Mouse (Mus musculus): ENCODE results near the gene Mtor. TPM values are rescaled to one million over a fixed set of nuclear protein-coding genes. Genes with fewer than 3 reads are reported as not detected.

Gene Mtor
- polyA plus RNA-seq (2015; fragmentation: Nextera tagmentation; extraction: Ambion mirVana), result 10.9 and 15.2 TPM in 2 replicates

DNA sequence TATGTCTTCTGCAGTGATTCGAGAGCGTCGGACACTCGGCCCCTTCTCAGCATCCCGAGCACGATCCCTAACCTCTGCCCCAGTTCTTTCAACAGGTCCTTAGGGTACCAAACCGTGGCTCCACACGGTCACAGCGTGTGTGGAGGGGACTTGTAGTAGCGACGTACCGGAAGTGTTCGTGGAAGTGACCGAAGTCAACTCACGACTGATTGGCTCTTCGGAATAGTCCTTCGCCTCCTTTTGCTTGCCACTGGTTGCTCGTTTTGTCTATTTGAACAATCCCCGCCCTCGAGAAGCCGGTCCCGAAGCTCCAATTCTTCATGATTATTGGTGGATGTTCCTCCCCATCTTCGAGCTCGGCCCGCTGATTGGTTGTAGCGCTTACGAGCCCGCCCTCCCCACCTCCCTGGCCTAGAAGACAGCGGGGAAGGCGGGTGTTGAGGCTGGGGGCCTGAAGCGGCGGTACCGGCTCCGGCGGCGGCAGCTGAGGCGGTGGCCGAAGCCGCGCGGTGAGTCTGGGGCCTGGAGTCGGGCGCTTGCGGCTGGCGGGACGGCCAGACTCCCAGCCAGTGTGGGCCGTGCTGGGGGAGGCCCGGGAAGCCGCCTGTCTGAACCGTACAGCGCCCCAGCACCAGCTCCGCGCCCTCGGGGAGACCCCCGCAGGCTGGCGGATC lies at the start of gene Mtor:
Gene Mtor (plus strand): TSS at position 433 of the 674 bp plus-strand sequence.
- WGBS, result under 1% methylated on average over 56 of the region's 56 CpGs
- Histone ChIP-seq H3K27ac (ENCODE audit: low read length) (peak within 1 kb of the TSS; percentile 71), H3K36me3 (ENCODE audit: control insufficient read depth, insufficient read depth, low read length) (peaks cover 9% of the 10 kb centered on the region), H3K9me3 (replicated peaks; ENCODE audit: control insufficient read depth, low read length) (no peaks in the 10 kb centered on the region), H3K4me1 (ENCODE audit: control insufficient read depth, insufficient read depth, low read length) (peaks cover 16% of the 10 kb centered on the region), H3K4me3 (replicated peaks; ENCODE audit: low read length) (peak within 1 kb of the TSS; percentile 99), H3K27me3 (ENCODE audit: control insufficient read depth, insufficient read depth, low read length) (no peaks in the 10 kb centered on the region), H3K9ac (ENCODE audit: low read length) (peak within 1 kb of the TSS; percentile 92), H3K4me2 (ENCODE audit: low read depth, low read length) (peak within 1 kb of the TSS; percentile 81)
- peak; percentile 97 for ATAC-seq (ENCODE audit: insufficient read depth, low FRiP score)

DNA sequence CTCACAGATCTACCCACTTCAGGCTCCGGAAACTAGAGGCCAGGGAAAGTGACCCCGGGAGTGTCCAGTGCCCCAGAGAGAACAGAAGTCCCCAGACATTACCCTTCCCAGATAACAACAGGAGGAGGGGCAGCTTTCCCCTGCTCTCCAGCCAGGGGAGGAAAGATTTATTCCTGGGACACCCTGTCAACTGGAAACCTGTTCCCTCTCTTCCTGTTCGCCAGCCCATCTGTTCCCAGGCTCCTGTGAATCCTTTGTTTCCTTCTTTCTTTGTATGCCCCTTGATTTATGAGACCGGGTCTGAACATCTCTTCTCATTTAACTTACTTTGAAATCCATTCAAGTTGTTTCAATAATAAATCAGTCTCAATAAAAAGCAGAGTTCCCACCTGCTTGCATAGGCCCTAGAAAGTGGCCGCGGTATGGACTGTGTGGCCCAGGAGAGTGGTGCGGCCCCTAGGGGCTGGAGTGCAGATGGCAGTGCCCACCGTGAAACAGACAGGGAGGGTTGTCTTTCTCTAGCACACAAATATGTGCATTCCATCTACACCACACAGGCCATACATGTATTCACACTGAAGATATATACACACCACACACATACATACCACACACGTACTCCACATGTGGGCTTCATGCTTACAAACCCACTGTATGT lies 48.8 kb upstream of the Mtor start:
- ATAC-seq (ENCODE audit: insufficient read depth, low FRiP score), result no peak
- Histone ChIP-seq H3K36me3 (ENCODE audit: control insufficient read depth, insufficient read depth, low read length) (no peaks in the 10 kb centered on the region), H3K4me1 (ENCODE audit: control insufficient read depth, insufficient read depth, low read length) (peaks cover 3% of the 10 kb centered on the region; the same call in 1 of the 2 replicates), H3K9me3 (replicated peaks; ENCODE audit: control insufficient read depth, low read length) (no peaks in the 10 kb centered on the region), H3K4me3 (replicated peaks; ENCODE audit: low read length) (no peak overlapping the region), H3K27me3 (ENCODE audit: control insufficient read depth, insufficient read depth, low read length) (peaks cover 20% of the 10 kb centered on the region), H3K9ac (ENCODE audit: low read length) (no peak overlapping the region), H3K27ac (ENCODE audit: low read length) (no peak overlapping the region), H3K4me2 (ENCODE audit: low read depth, low read length) (no peak overlapping the region)
- 66% methylated on average over 9 of the region's 9 CpGs for WGBS

DNA sequence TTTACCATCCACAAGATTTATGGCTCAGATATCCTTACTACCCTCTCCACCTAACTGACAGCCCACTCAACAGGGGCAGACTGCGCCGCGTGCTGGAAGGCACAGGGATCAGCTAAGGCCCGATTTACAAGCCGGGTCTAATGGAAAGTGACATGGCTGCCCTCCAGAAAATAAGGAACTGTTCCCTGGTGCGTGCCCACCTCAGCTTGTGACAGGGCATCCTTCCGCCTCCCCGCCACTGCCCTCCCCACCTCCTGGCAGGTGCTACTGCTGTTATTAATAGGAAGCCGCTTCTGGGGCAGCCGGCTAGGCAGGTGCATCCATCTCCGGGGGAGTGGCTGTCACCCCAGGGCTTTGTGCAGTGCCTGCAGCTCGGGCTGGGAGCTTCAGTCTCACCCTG lies 45.0 kb upstream of the Mtor start:
- no peak for ATAC-seq (ENCODE audit: insufficient read depth, low FRiP score)
- no peaks in the 10 kb centered on the region for H3K9me3 ChIP-seq (replicated peaks; ENCODE audit: control insufficient read depth, low read length)
- peaks cover 7% of the 10 kb centered on the region; the same call in 1 of the 2 replicates for H3K4me1 ChIP-seq (ENCODE audit: control insufficient read depth, insufficient read depth, low read length)
- peaks cover 40% of the 10 kb centered on the region for H3K27me3 ChIP-seq (ENCODE audit: control insufficient read depth, insufficient read depth, low read length)
- H3K4me3 ChIP-seq (replicated peaks; ENCODE audit: low read length), result no peak overlapping the region
- no peak overlapping the region for H3K4me2 ChIP-seq (ENCODE audit: low read depth, low read length)
- H3K9ac ChIP-seq (ENCODE audit: low read length), result no peak overlapping the region
- no peak overlapping the region for H3K27ac ChIP-seq (ENCODE audit: low read length)
- 19% methylated on average over 12 of the region's 12 CpGs for WGBS
- no peaks in the 10 kb centered on the region for H3K36me3 ChIP-seq (ENCODE audit: control insufficient read depth, insufficient read depth, low read length)

DNA sequence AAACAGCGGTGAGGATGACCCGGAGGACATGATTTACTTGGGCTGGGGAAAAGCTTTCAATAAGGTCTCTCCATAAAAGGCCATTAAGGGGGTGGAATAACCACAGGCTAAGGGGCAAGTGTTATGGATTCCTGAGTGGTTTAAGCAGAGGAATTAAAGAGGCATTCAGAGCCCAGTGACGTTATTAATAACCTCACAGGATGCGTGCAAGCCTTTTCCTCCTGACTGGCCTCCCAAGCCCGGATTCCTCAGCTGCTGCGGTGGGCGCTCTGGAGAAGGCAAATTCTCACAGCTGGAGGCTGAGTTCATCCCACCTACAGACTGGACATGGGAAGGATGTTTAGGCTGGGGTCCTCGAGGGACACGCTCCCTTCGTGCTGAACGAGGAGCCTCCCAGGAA lies 43.7 kb upstream of the Mtor start:
- no peak overlapping the region for H3K4me3 ChIP-seq (replicated peaks; ENCODE audit: low read length)
- no peaks in the 10 kb centered on the region for H3K9me3 ChIP-seq (replicated peaks; ENCODE audit: control insufficient read depth, low read length)
- H3K27me3 ChIP-seq (ENCODE audit: control insufficient read depth, insufficient read depth, low read length), result peaks cover 40% of the 10 kb centered on the region
- peaks cover 7% of the 10 kb centered on the region; the same call in 1 of the 2 replicates for H3K4me1 ChIP-seq (ENCODE audit: control insufficient read depth, insufficient read depth, low read length)
- ATAC-seq (ENCODE audit: insufficient read depth, low FRiP score), result no peak
- no peak overlapping the region for H3K27ac ChIP-seq (ENCODE audit: low read length)
- H3K4me2 ChIP-seq (ENCODE audit: low read depth, low read length), result no peak overlapping the region
- H3K9ac ChIP-seq (ENCODE audit: low read length), result no peak overlapping the region
- no peaks in the 10 kb centered on the region for H3K36me3 ChIP-seq (ENCODE audit: control insufficient read depth, insufficient read depth, low read length)
- 4% methylated on average over 11 of the region's 11 CpGs for WGBS

DNA sequence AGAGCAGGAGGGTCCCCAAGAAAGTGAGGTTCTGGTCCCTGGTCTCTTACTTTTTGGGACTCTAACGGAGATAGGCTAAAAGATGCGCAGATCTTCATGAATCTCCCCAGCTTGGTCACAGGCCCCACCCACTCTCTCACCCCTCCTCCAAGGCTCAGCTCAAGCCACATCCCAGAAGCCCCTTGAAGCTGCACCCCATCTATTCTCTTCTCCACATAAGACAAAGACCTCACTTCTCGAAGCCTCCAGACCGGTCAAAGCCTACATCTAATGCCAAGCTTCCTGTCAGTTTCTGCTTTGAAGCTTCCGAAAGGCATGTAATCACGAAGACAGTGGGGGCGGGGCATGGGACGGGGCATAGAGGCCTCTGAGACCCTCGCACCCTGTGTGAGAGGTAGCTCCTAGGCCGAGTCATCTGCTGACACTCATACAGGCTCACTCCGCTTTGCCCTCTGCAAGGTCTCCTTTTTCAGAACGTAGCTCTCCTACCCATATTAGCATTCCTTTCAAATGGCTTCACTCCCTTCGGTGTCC lies 43.1 kb upstream of the Mtor start:
- ATAC-seq (ENCODE audit: insufficient read depth, low FRiP score), result no peak
- Histone ChIP-seq H3K27ac (ENCODE audit: low read length) (no peak overlapping the region), H3K36me3 (ENCODE audit: control insufficient read depth, insufficient read depth, low read length) (no peaks in the 10 kb centered on the region), H3K27me3 (ENCODE audit: control insufficient read depth, insufficient read depth, low read length) (peaks cover 40% of the 10 kb centered on the region), H3K9me3 (replicated peaks; ENCODE audit: control insufficient read depth, low read length) (no peaks in the 10 kb centered on the region), H3K4me2 (ENCODE audit: low read depth, low read length) (no peak overlapping the region), H3K9ac (ENCODE audit: low read length) (no peak overlapping the region), H3K4me3 (replicated peaks; ENCODE audit: low read length) (no peak overlapping the region), H3K4me1 (ENCODE audit: control insufficient read depth, insufficient read depth, low read length) (peaks cover 7% of the 10 kb centered on the region; the same call in 1 of the 2 replicates)
- 11% methylated on average over 13 of the region's 13 CpGs for WGBS

DNA sequence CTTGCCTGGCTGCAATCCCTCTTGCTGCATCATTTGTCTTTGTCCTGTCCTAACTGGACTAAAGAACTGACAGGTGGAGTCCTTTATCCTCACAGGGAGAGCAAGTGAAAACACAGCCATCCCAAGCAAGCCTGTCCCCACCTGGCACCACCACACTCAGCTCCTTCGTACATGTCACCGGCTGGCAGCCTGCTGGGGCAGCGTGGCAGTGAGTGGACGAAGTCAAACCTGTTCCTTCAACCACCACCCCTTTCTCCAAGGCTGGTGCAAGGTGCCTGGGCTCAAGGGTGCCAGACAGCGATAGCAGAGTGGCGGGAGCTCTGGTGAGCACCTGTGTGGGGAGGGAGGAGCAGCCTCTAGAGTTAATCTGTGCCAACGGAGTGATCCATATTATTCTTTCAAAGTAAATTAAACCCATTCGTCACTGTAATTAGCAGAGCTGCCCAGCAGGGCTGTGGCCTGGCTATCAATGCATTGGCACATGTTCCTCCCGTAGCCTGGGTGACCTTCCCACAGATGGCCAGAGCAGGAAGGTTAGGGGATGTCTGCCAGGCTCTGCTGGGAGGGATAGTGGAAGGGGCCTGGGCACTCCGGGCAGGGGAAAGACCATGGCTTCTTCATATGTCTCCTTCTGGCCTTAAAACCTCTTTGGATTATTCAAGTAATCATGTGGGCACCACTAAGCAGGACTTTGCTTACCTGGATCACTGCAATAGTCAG lies 40.0 kb upstream of the Mtor start:
- Histone ChIP-seq H3K27ac (ENCODE audit: low read length) (no peak overlapping the region), H3K27me3 (ENCODE audit: control insufficient read depth, insufficient read depth, low read length) (peaks cover 32% of the 10 kb centered on the region), H3K9ac (ENCODE audit: low read length) (no peak overlapping the region), H3K4me1 (ENCODE audit: control insufficient read depth, insufficient read depth, low read length) (peaks cover 7% of the 10 kb centered on the region; the same call in 1 of the 2 replicates), H3K9me3 (replicated peaks; ENCODE audit: control insufficient read depth, low read length) (no peaks in the 10 kb centered on the region), H3K4me2 (ENCODE audit: low read depth, low read length) (no peak overlapping the region), H3K4me3 (replicated peaks; ENCODE audit: low read length) (no peak overlapping the region), H3K36me3 (ENCODE audit: control insufficient read depth, insufficient read depth, low read length) (no peaks in the 10 kb centered on the region)
- no peak for ATAC-seq (ENCODE audit: insufficient read depth, low FRiP score)
- 66% methylated on average over 10 of the region's 10 CpGs for WGBS

DNA sequence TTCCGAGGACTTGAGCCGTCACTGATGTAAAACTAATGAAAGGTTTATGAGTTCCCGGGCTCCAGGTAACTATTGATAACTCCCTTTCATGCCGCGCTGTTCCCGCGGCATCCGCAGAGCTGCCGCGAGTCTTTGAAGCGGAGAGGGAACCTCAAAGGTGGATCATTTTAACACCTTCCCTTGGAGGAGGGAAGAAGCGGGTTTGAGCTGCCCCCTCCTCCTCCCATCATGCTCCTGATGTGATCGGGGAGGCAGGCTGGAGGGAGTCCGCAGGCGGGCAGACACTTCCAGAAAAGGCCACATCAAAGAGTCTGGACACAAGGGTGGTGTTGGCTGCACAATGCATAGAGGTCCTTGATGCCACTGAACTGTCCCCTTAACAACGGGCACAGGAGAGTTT lies 32.8 kb upstream of the Mtor start:
- Histone ChIP-seq H3K9ac (ENCODE audit: low read length) (no peak overlapping the region), H3K4me3 (replicated peaks; ENCODE audit: low read length) (no peak overlapping the region), H3K4me1 (ENCODE audit: control insufficient read depth, insufficient read depth, low read length) (no peaks in the 10 kb centered on the region), H3K36me3 (ENCODE audit: control insufficient read depth, insufficient read depth, low read length) (no peaks in the 10 kb centered on the region), H3K27me3 (ENCODE audit: control insufficient read depth, insufficient read depth, low read length) (peaks cover 19% of the 10 kb centered on the region), H3K27ac (ENCODE audit: low read length) (no peak overlapping the region), H3K9me3 (replicated peaks; ENCODE audit: control insufficient read depth, low read length) (no peaks in the 10 kb centered on the region), H3K4me2 (ENCODE audit: low read depth, low read length) (no peak overlapping the region)
- WGBS, result 10% methylated on average over 16 of the region's 16 CpGs
- ATAC-seq (ENCODE audit: insufficient read depth, low FRiP score), result no peak

DNA sequence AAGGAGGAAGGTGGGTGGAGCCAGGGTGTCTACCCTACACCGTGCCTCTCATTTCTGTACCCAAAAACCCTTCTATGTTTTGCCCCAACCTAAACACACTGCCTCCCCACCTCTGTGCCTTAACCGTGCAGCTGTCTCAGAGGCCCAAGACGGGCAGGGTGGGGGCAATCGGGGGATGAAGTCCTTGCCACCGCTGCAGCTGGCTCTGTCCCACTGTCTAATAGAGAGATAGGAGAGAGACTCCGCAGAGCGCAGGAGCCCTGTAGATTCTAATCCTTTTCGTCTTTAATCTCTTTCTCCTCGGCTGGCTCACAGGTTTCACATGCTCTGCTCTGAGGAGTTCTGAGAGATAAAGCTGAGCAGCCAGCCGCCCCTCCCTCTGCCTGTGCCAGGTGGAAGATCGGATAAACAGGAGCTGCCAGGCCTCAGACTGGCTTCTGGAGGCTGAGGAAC lies 31.3 kb upstream of the Mtor start:
- no peak overlapping the region for H3K9ac ChIP-seq (ENCODE audit: low read length)
- peaks cover 19% of the 10 kb centered on the region for H3K27me3 ChIP-seq (ENCODE audit: control insufficient read depth, insufficient read depth, low read length)
- ATAC-seq (ENCODE audit: insufficient read depth, low FRiP score), result no peak
- H3K4me2 ChIP-seq (ENCODE audit: low read depth, low read length), result no peak overlapping the region
- H3K4me1 ChIP-seq (ENCODE audit: control insufficient read depth, insufficient read depth, low read length), result no peaks in the 10 kb centered on the region
- no peaks in the 10 kb centered on the region for H3K9me3 ChIP-seq (replicated peaks; ENCODE audit: control insufficient read depth, low read length)
- WGBS, result 40% methylated on average over 11 of the region's 11 CpGs
- H3K36me3 ChIP-seq (ENCODE audit: control insufficient read depth, insufficient read depth, low read length), result no peaks in the 10 kb centered on the region
- H3K27ac ChIP-seq (ENCODE audit: low read length), result no peak overlapping the region
- no peak overlapping the region for H3K4me3 ChIP-seq (replicated peaks; ENCODE audit: low read length)

DNA sequence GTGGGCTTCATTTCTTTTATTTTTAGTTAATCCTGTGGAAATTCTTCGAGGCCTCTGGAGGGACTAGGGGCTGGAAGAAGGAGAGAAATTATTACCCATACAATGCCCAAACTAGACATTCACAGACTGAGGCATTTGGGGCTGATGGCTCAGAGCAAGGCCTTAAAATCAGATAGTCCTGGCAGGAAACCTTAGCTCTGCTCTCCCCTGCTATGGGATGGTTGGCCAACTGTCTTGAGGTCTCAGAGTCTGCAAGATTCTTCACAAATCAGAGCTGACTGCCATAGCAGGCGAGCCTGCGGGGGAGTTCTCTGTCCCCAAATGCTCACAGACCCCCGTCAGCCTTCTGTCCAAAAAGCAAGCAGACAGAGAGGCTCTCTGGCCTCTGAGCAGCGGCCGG lies 30.9 kb upstream of the Mtor start:
- Histone ChIP-seq H3K36me3 (ENCODE audit: control insufficient read depth, insufficient read depth, low read length) (no peaks in the 10 kb centered on the region), H3K9ac (ENCODE audit: low read length) (no peak overlapping the region), H3K4me2 (ENCODE audit: low read depth, low read length) (no peak overlapping the region), H3K4me1 (ENCODE audit: control insufficient read depth, insufficient read depth, low read length) (no peaks in the 10 kb centered on the region), H3K27me3 (ENCODE audit: control insufficient read depth, insufficient read depth, low read length) (peaks cover 19% of the 10 kb centered on the region), H3K9me3 (replicated peaks; ENCODE audit: control insufficient read depth, low read length) (no peaks in the 10 kb centered on the region), H3K4me3 (replicated peaks; ENCODE audit: low read length) (no peak overlapping the region), H3K27ac (ENCODE audit: low read length) (no peak overlapping the region)
- WGBS, result 63% methylated on average over 6 of the region's 6 CpGs
- no peak for ATAC-seq (ENCODE audit: insufficient read depth, low FRiP score)

All from stomach, embryonic 16.5 days (tissue).